Mouse (Mus musculus): Measurements from ENCODE around the gene Gm44502.

- TF ChIP-seq CTCF (conservative IDR thresholded peaks at IDR 0.05; ENCODE audit: low read length) (no peak), POU5F1 (IDR thresholded peaks at IDR 0.05; ENCODE audit: borderline replicate concordance, low read length) (no peak), NANOG (IDR thresholded peaks at IDR 0.05; ENCODE audit: borderline replicate concordance, low read length) (no peak)
Measured at GRCm38 (mm10) chr15:89374801-89375534, 54.5 kb downstream of the Gm44502 start.

Data from E14TG2a.4 (cell line).